Mouse (Mus musculus) ES-E14 (cell line): ENCODE results near the gene Zan.

Source experiments
- CHD2 ChIP-seq: IDR thresholded peaks from 2 replicates; pipeline ENCODE4 v1.6.1; 2014; ENCODE audit warnings: mild to moderate bottlenecking, low read depth, low read length, inconsistent platforms
- ZC3H11A ChIP-seq: IDR thresholded peaks from 2 replicates; pipeline ENCODE4 v1.6.1; 2012; ENCODE audit warnings: low read depth, mild to moderate bottlenecking, inconsistent platforms, low read length, borderline replicate concordance
- ZNF384 ChIP-seq: IDR thresholded peaks from 2 replicates; pipeline ENCODE4 v1.6.1; 2012; ENCODE audit warnings: low read depth, low read length, inconsistent platforms

GRCm38 (mm10) chr5:137377603-137378002 is 99.3 kb downstream of the Zan start:
- TF ChIP-seq ZC3H11A (no peak), ZNF384 (no peak), CHD2 (no peak)
